Mouse (Mus musculus) cerebellum, adult 2 months (tissue): ENCODE measurements around the gene Gcnt3. TPM values are rescaled to one million over a fixed set of nuclear protein-coding genes. Genes with fewer than 3 reads are reported as not detected.

Source experiments
- DNase-seq, 2 experiments: peaks; one replicate each; pipeline ENCODE4 v3.0.0; 2021
- H3K27ac ChIP-seq: fragments of 200-500 bp; 2 replicates; pipeline ENCODE4 v1.5.1; 2012; ENCODE audit warnings: low read length, control low read depth, inconsistent platforms; ENCODE audit not compliant: insufficient read depth
- H3K27me3 ChIP-seq: fragments of 200-500 bp; 2 replicates; pipeline ENCODE4 v1.6.1; 2012; ENCODE audit warnings: inconsistent platforms, mild to moderate bottlenecking, low read length, moderate library complexity; ENCODE audit not compliant: control insufficient read depth, insufficient read depth
- H3K4me1 ChIP-seq: fragments of 200-500 bp; 2 replicates; pipeline ENCODE4 v1.6.1; 2011; ENCODE audit warnings: low read length; ENCODE audit not compliant: control insufficient read depth, insufficient read depth
- H3K4me3 ChIP-seq: fragments of 200-500 bp; replicated peaks from 2 replicates; pipeline ENCODE3; 2011; ENCODE audit warnings: mild to moderate bottlenecking, low read depth, low read length, control low read depth; ENCODE audit not compliant: insufficient read depth
- CTCF ChIP-seq: fragments of 200-500 bp; IDR thresholded peaks from 2 replicates; pipeline ENCODE4 v1.5.1; 2011; ENCODE audit warnings: low read depth, mild to moderate bottlenecking, control low read depth, low read length, moderate library complexity, borderline replicate concordance; ENCODE audit not compliant: insufficient read depth
- POLR2A ChIP-seq: fragments of 200-500 bp; IDR thresholded peaks from 2 replicates; pipeline ENCODE4 v1.6.1; 2011; ENCODE audit warnings: low read length, control low read depth, borderline replicate concordance; ENCODE audit not compliant: insufficient read depth
- WGBS: fragments of 180-500 bp; shearing (Covaris S2); methylation state at CpG from one replicate; pipeline ENCODE4 v1.1.7; 2018; 5-methylcytosine and 5-hydroxymethylcytosine counted together
- polyA plus RNA-seq: library from polyadenylated mRNA; depleted of rRNA; stranded (reverse); fragments of >200 nt; gene quantifications from 2 replicates; pipeline ENCODE4 v1.2.3, GENCODE M21; 2012; rRNA removed

Gcnt3 gene
- polyA plus RNA-seq, 1 experiment, result not detected

DNA sequence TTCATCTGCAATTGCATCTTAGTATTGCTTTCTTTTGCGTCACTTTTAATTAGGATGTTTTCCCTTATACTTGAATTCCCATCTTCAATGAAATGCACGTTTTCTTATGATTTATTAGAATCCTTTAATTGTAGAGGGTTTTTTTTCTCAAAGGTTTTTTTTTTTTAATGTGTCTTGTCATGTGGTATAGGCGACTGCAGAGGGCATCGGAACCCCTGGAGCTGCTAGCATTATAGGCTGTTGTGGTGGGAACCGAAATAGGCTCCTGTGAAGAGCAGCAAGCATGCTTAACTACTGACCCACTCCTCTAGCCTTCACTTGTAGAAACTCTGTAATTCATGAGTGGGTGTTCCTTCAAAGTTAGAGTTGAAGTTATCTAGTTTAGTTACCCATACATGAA lies 47.5 kb downstream of the Gcnt3 start:
- Histone ChIP-seq H3K27me3 (no peaks in the 10 kb centered on the region), H3K4me3 (peak overlapping the region; percentile 99), H3K4me1 (no peaks in the 10 kb centered on the region), H3K27ac (no peak overlapping the region)
- no peak for DNase-seq
- TF ChIP-seq POLR2A, result no peak
- TF ChIP-seq CTCF, result no peak
- 11% methylated on average over 5 of the region's 5 CpGs for WGBS

DNA sequence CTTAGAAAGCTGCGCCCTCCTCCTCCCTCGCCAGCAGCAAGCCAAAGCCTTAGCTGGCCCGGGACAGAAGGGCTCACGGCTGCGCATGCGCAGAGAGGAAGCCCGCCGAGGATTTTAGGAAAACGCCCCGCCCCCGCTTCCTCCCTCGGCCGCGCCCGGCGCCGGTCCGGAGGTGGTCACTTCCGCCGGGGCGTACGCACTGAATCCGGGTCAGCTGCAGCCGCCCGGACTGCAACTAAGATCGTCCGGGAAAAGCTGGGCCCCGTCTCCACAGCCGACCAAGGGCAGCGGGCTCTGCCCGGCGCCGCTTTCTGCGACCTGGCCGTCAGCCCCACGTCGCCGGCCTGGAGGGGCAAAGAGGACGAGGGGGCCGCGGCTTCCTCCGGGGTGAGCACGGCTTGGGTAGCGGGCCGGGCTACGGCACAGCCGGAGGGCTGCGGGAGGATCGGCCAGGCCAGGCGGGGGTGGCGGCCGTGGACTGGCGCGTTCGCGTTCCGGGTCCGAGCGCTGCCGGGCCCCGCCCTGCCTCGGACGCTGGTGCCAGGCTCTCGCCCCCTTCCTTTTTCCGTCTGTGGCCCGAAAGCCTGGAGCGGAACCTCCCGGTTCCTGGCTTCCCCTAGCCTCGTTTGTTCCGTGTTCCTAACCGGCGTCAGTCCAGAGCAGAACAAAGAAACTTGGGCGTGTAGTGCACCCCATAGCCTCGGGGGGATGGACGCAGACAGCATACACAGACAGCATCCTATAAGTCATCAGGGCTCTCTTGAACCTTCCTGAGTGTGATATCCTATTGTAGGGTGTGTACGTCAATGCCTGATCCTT lies 48.4 kb downstream of the Gcnt3 start, which contains the start of gene Bnip2:
Gene Bnip2, plus strand, starts transcription at position 164 of the 819 bp plus-strand sequence.
- Histone ChIP-seq H3K4me1 (no peaks in the 10 kb centered on the region), H3K27me3 (no peaks in the 10 kb centered on the region), H3K4me3 (peak within 1 kb of the TSS; percentile 99), H3K27ac (peak within 1 kb of the TSS; percentile 65)
- TF ChIP-seq POLR2A, result peak; percentile 95
- TF ChIP-seq CTCF, result no peak
- peak; percentile 96 to 97 for DNase-seq
- WGBS, result under 1% methylated on average over 76 of the region's 76 CpGs

DNA sequence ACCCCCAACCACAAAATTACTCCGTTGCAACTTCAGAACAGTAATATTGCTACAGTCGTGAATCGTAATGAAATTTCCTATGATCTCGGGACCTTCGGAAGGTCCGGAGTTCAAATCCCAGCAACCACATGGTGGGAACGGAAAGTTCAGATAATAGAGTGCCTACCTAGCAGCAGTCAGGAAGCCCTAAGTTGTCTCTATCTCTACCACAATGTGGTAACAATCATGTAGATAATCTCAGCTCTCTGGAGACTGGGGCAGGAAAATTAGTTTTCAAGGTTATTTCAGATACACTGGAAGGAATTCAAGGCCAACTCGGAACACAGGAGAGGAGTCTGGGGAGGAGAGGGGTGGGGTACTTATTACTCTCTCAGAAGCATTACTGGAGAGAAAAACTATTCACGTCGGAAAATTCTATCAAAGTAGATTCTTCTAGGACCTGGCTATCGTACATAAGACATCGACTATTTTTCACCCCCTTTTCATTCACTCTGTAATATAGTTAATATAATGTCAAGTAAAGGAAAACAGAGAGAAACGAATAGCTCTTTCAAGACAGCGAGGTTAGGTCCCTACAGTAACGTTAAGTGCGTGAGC lies 49.1 kb downstream of the Gcnt3 start:
- no peaks in the 10 kb centered on the region for H3K27me3 ChIP-seq
- H3K4me1 ChIP-seq, result no peaks in the 10 kb centered on the region
- 37% methylated on average over 16 of the region's 16 CpGs for WGBS
- TF ChIP-seq POLR2A (no peak), CTCF (no peak)
- peak in 1 of 2 experiments; percentile 7 for DNase-seq
- H3K27ac ChIP-seq, result peak overlapping the region; percentile 53; the same call in 1 of the 2 replicates
- H3K4me3 ChIP-seq, result peak overlapping the region; percentile 99

DNA sequence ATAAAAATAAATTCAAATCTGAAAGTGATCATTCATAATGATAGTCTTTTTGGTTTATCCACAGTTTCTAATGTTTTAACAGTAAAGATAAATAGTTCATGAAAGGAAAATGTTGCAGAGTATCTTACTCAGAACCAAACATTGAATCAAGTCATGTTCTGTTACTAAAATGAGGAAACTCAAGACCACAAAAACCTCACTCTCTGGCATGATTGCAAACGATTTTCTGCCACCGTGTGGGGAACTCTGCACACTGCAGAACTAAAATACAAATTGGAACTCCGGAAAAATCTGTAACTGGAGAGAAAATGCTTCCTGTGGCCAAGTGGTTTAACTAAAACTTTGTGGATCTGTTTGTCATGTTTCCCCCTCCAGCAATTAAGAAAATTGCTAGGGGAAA lies 50.3 kb downstream of the Gcnt3 start:
- no peaks in the 10 kb centered on the region for H3K27me3 ChIP-seq
- TF ChIP-seq POLR2A, result no peak
- TF ChIP-seq CTCF, result peak; percentile 36; the same call in 1 of the 2 replicates
- DNase-seq, result peak; percentile 28 to 37
- H3K4me1 ChIP-seq, result no peaks in the 10 kb centered on the region
- H3K27ac ChIP-seq, result no peak overlapping the region
- WGBS, result 0% methylated on average over 3 of the region's 3 CpGs
- H3K4me3 ChIP-seq, result no peak overlapping the region

DNA sequence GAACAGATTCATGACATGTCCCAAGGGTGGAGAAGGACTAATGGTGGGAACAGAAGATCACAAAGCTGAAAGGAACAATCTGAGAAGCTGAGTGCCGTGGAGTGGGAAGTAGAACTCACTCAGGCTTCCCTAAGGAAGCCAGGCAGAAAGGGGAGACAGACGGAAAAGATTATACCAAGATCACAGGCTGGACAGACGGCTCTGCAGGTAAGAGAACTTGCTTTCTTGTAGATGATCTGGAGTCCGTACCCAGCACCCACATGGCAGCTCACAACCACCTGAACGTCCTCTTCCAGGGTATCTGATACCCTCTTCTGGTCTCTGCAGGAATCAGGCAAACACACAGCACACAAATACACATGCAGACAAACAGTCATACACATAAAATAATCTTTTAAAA lies 51.3 kb downstream of the Gcnt3 start:
- H3K27me3 ChIP-seq, result no peaks in the 10 kb centered on the region
- 83% methylated on average over 5 of the region's 5 CpGs for WGBS
- TF ChIP-seq POLR2A (no peak), CTCF (no peak)
- H3K4me3 ChIP-seq, result no peak overlapping the region
- no peaks in the 10 kb centered on the region for H3K4me1 ChIP-seq
- DNase-seq, result no peak
- H3K27ac ChIP-seq, result no peak overlapping the region

DNA sequence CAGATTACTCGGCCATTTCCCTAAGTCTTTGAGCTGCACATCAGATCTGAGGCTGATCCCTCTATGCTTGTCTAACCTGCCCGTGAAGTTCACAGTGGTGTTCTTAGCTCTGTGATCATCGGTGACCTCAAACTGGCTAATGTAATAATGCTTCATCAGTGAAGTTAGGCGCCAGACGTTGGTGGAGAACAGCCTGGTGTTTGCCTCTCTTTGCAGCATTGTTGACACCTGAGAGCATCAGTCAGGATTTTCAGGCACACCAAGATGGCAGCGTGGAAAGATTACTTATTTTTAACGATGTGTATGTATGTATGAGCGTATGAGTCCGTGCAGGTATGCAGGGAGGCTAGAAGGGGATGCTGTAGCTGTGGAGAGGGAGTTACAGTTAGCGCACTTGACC lies 51.8 kb downstream of the Gcnt3 start:
- H3K4me1 ChIP-seq, result no peaks in the 10 kb centered on the region
- H3K4me3 ChIP-seq, result no peak overlapping the region
- H3K27ac ChIP-seq, result no peak overlapping the region
- DNase-seq, result no peak
- no peaks in the 10 kb centered on the region for H3K27me3 ChIP-seq
- WGBS, result 85% methylated on average over 10 of the region's 10 CpGs
- TF ChIP-seq POLR2A, result no peak
- TF ChIP-seq CTCF, result no peak

DNA sequence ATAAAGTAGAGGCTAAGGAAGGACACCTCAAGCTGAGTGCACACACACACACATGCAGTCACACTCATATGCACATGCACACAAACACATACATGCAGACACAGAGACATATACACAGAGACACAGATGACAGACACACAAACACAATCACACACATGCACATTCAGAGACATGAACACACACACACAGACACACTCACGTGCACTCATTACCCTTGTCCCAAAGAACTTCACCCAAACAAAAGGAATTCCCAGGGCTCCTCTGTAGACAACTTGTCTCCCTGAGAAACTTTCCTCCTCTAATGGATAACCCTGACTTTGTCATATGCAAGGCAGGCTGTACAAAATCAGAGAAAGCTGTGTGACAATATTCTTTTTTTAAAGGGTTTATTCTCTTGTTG lies 52.4 kb downstream of the Gcnt3 start:
- TF ChIP-seq POLR2A, result no peak
- no peak for TF ChIP-seq CTCF
- Histone ChIP-seq H3K27me3 (no peaks in the 10 kb centered on the region), H3K4me3 (no peak overlapping the region), H3K4me1 (no peaks in the 10 kb centered on the region), H3K27ac (no peak overlapping the region)
- DNase-seq, result no peak
- 59% methylated on average over 1 of the region's 1 CpGs for WGBS

Other genes starting within 250 kb of the Gcnt3 start
- 43.7 and 46.1 TPM in 2 replicates for gene Bnip2, start 48.6 kb downstream of the Gcnt3 start, polyA plus RNA-seq
- 89.4 and 96.4 TPM in 2 replicates for gene Gtf2a2, start 25.5 kb downstream of the Gcnt3 start, polyA plus RNA-seq
- 11.8 and 12.8 TPM in 2 replicates for gene Fam81a, start 104.5 kb upstream of the Gcnt3 start, polyA plus RNA-seq
- gene Myo1e, start 169.3 kb upstream of the Gcnt3 start, polyA plus RNA-seq, result 7.6 and 8.1 TPM in 2 replicates